Mouse (Mus musculus) embryonic fibroblast, embryonic 13.5 days (primary cell): ENCODE measurements around the gene Fkbp5.

Experiments
- CTCF ChIP-seq: IDR thresholded peaks from 2 replicates; pipeline ENCODE4 v1.5.1; 2011; ENCODE audit warnings: mild to moderate bottlenecking, control low read depth, low read length, moderate library complexity, borderline replicate concordance; ENCODE audit not compliant: insufficient read depth
- POLR2A ChIP-seq: IDR thresholded peaks from 2 replicates; pipeline ENCODE4 v1.6.1; 2011; ENCODE audit warnings: low read depth, mild to moderate bottlenecking, control low read depth, low read length, moderate library complexity

- TF ChIP-seq CTCF, result no peak
- no peak for TF ChIP-seq POLR2A
These were observed 110.9 kb downstream of the Fkbp5 start for GRCm38 (mm10) chr17:28406471-28406870.
